Mouse (Mus musculus) small intestine, adult 2 months (tissue): Measurements from ENCODE around the gene Lhfpl5.

Experiments
- CTCF ChIP-seq: fragments of 200-500 bp; IDR thresholded peaks from 2 replicates; pipeline ENCODE4 v1.5.1; 2012; ENCODE audit warnings: low read depth, mild to moderate bottlenecking, control low read depth, inconsistent platforms, low read length, moderate library complexity, mixed read lengths; ENCODE audit not compliant: insufficient replicate concordance, insufficient read length; ENCODE audit errors: extremely low read depth
- POLR2A ChIP-seq: fragments of 200-500 bp; IDR thresholded peaks from 2 replicates; pipeline ENCODE4 v1.6.1; 2012; ENCODE audit warnings: low read depth, mild to moderate bottlenecking, control low read depth, inconsistent platforms, low read length, moderate library complexity

DNA sequence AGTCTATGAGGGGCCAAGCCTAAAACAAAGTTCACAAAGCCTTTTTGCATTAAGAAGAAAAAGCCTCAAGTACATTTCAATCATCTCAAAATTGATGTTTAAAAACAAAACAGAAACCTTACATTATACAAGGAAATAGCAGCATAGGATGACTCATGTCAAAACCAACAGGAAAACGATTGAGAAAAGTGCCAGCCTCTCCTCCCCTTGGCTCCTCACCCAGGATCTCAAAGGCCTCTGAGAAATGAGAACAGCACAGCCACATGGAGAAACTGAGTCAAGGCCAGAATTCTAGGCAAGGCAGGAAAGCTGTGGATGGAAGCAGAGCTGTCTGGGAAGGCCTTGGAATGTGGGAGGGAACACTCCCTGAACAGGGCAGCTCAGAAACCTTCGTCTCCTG lies 13.2 kb downstream of the Lhfpl5 start:
- TF ChIP-seq POLR2A, result no peak
- TF ChIP-seq CTCF, result no peak
